In genomic region chr9:75247870-75248269, GRCm38 (mm10) we compare ENCODE assay signal across 22 mouse cellular contexts. TPM values are rescaled to one million over a fixed set of nuclear protein-coding genes. Genes with fewer than 3 reads are reported as not detected.
"Had no signal": no experiment of that assay in that cellular context is flagged by ENCODE, and none has a peak within 500 bp of the region (broad histone marks: within the 10 kb centered on the region; RNA-seq: fewer than 3 reads in every experiment).

No protein-coding gene starts in this region.

- H3K27me3 ChIP-seq: intestine, embryonic 15.5 days; kidney, embryonic 15.5 days; limb, embryonic 12.5 days; limb, embryonic 15.5 days; midbrain, embryonic 13.5 days; neural tube, embryonic 13.5 days had no signal

- DNase-seq: kidney, adult 2 months; kidney, postnatal 10 days; kidney, postnatal 36 days; layer of hippocampus, postnatal 36 days; liver, postnatal 0 days; lung, embryonic 14.5 days; thymus, adult 2 months; thymus, postnatal 14 days; thymus, postnatal 4 days had no signal

- H3K27ac ChIP-seq: intestine, embryonic 15.5 days; kidney, embryonic 15.5 days; limb, embryonic 12.5 days; limb, embryonic 15.5 days; liver, embryonic 14.5 days; macrophage; midbrain, embryonic 10.5 days; midbrain, embryonic 13.5 days; neural tube, embryonic 13.5 days had no signal

- ATAC-seq: liver, postnatal 0 days; lung, postnatal 0 days; midbrain, embryonic 13.5 days; midbrain, embryonic 16.5 days had no signal

- H3K36me3 ChIP-seq: intestine, embryonic 15.5 days; kidney, embryonic 15.5 days; limb, embryonic 12.5 days; limb, embryonic 15.5 days; midbrain, embryonic 10.5 days; midbrain, embryonic 13.5 days; neural tube, embryonic 13.5 days had no signal

- H3K4me2 ChIP-seq: intestine, embryonic 15.5 days; kidney, embryonic 15.5 days; limb, embryonic 12.5 days; limb, embryonic 15.5 days; liver, embryonic 11.5 days; lung, embryonic 14.5 days; midbrain, embryonic 13.5 days; neural tube, embryonic 13.5 days had no signal

- H3K9ac ChIP-seq: intestine, embryonic 15.5 days; kidney, embryonic 15.5 days; limb, embryonic 12.5 days; limb, embryonic 15.5 days; liver, embryonic 14.5 days; liver, postnatal 0 days; lung, embryonic 14.5 days; neural tube, embryonic 13.5 days had no signal

- H3K9me3 ChIP-seq: intestine, embryonic 15.5 days; kidney, embryonic 15.5 days; limb, embryonic 12.5 days; limb, embryonic 15.5 days; midbrain, embryonic 10.5 days; midbrain, embryonic 13.5 days; neural tube, embryonic 13.5 days had no signal

- H3K4me3 ChIP-seq: intestine, embryonic 15.5 days; kidney, embryonic 15.5 days; limb, embryonic 12.5 days; limb, embryonic 15.5 days; midbrain, embryonic 10.5 days; midbrain, embryonic 13.5 days; myocyte; neural tube, embryonic 13.5 days had no signal

- H3K4me1 ChIP-seq: intestine, embryonic 15.5 days; kidney, embryonic 15.5 days had no signal

RNA-seq across cellular contexts. Expression of gene Myo5c, which starts 16.1 kb away (rescaled TPM):
- polyA plus RNA-seq: macrophage had no signal
